Mouse (Mus musculus) E14TG2a.4 (cell line): ENCODE results near the gene Gm19426.

Experiments used
- CTCF ChIP-seq: conservative IDR thresholded peaks from 2 replicates; pipeline ENCODE4 v1.5.1; 2014; ENCODE audit warnings: low read length
- NANOG ChIP-seq: IDR thresholded peaks from 2 replicates; pipeline ENCODE4 v1.6.1; 2014; ENCODE audit warnings: borderline replicate concordance, low read length, mixed read lengths
- POU5F1 ChIP-seq: IDR thresholded peaks from 2 replicates; pipeline ENCODE4 v1.6.1; 2014; ENCODE audit warnings: low read length, borderline replicate concordance

- TF ChIP-seq CTCF (no peak), POU5F1 (no peak), NANOG (no peak)
These were observed 26.1 kb downstream of the Gm19426 start for GRCm38 (mm10) chr2:84717357-84717756.
